Mouse (Mus musculus): ENCODE measurements around the gene Amhr2.
A peak's percentile ranks its signal among the peaks of the same experiment; 100 is the strongest.

Amhr2 gene

GRCm38 (mm10) chr15:102424657-102425056 lies 20.5 kb upstream of the Amhr2 start:
- no peak for DNase-seq

GRCm38 (mm10) chr15:102426963-102427362 lies 18.2 kb upstream of the Amhr2 start:
- DNase-seq: no peak

- no peak for DNase-seq
Measured at GRCm38 (mm10) chr15:102432046-102432445, 13.1 kb upstream of the Amhr2 start.

- no peak for DNase-seq
Measured at GRCm38 (mm10) chr15:102433173-102433572, 12.0 kb upstream of the Amhr2 start.

- peak; percentile 82 to 85 for DNase-seq
Measured at GRCm38 (mm10) chr15:102442490-102442889, 2.7 kb upstream of the Amhr2 start.

- DNase-seq: no peak
Measured at GRCm38 (mm10) chr15:102446448-102446847, 1.3 kb downstream of the Amhr2 start.

- DNase-seq: no peak
Measured at GRCm38 (mm10) chr15:102449366-102449765, 4.2 kb downstream of the Amhr2 start.

- DNase-seq: no peak
Measured at GRCm38 (mm10) chr15:102450928-102451327, 5.8 kb downstream of the Amhr2 start.

- no peak for DNase-seq
Measured at GRCm38 (mm10) chr15:102451666-102452430, 6.7 kb downstream of the Amhr2 start.

GRCm38 (mm10) chr15:102455993-102456392 lies 10.8 kb downstream of the Amhr2 start:
- peak in 1 of 2 experiments; percentile 17 for DNase-seq

GRCm38 (mm10) chr15:102458050-102458736 lies 13.0 kb downstream of the Amhr2 start:
- DNase-seq: no peak

- DNase-seq: peak; percentile 94 to 99
Measured at GRCm38 (mm10) chr15:102458904-102459317, 13.7 kb downstream of the Amhr2 start, which contains the start of gene Prr13. Gene Prr13 (plus strand): TSS chr15:102459028.

GRCm38 (mm10) chr15:102459381-102459780 lies 14.2 kb downstream of the Amhr2 start:
- peak in 1 of 2 experiments; percentile 27 for DNase-seq

- no peak for DNase-seq
Measured at GRCm38 (mm10) chr15:102459847-102460246, 14.7 kb downstream of the Amhr2 start.

GRCm38 (mm10) chr15:102460409-102460808 lies 15.2 kb downstream of the Amhr2 start:
- no peak for DNase-seq

- DNase-seq: no peak
Measured at GRCm38 (mm10) chr15:102460971-102461370, 15.8 kb downstream of the Amhr2 start.

- DNase-seq: no peak
Measured at GRCm38 (mm10) chr15:102461430-102462075, 16.4 kb downstream of the Amhr2 start.

- peak in 1 of 2 experiments; percentile 26 for DNase-seq
Measured at GRCm38 (mm10) chr15:102463666-102464065, 18.5 kb downstream of the Amhr2 start.

- DNase-seq: no peak
Measured at GRCm38 (mm10) chr15:102468675-102469370, 23.7 kb downstream of the Amhr2 start.

- peak; percentile 95 to 98 for DNase-seq
Measured at GRCm38 (mm10) chr15:102470183-102470604, 25.0 kb downstream of the Amhr2 start, which contains the start of gene Pcbp2. Gene Pcbp2 (plus strand): TSS chr15:102470539.

- peak; percentile 75 to 85 for DNase-seq
Measured at GRCm38 (mm10) chr15:102470605-102471294, 25.6 kb downstream of the Amhr2 start.

- DNase-seq: no peak
Measured at GRCm38 (mm10) chr15:102471295-102471645, 26.1 kb downstream of the Amhr2 start.
